Mouse (Mus musculus): ENCODE results near the gene Bcl2a1d.
"Not testable (repeated sequence)": the region's sequence is repeated elsewhere in the genome, so short reads cannot be mapped to it uniquely, and the experiment has no call there.

- TF ChIP-seq CTCF, EP300 (IDR thresholded peaks at IDR 0.05; ENCODE audit: low read depth): not testable (repeated sequence)
These were observed 11.7 kb downstream of the Bcl2a1d start, which contains the start of gene Mthfsl for GRCm38 (mm10) chr9:88719989-88720537.

Data from heart, postnatal 0 days (tissue).